Mouse (Mus musculus): ENCODE measurements around the gene Cpt1a. TPM values are rescaled to one million over a fixed set of nuclear protein-coding genes. Genes with fewer than 3 reads are reported as not detected.

Cpt1a gene
- polyA plus RNA-seq, 1 experiment from 2014 or later: 43.7 TPM

DNA sequence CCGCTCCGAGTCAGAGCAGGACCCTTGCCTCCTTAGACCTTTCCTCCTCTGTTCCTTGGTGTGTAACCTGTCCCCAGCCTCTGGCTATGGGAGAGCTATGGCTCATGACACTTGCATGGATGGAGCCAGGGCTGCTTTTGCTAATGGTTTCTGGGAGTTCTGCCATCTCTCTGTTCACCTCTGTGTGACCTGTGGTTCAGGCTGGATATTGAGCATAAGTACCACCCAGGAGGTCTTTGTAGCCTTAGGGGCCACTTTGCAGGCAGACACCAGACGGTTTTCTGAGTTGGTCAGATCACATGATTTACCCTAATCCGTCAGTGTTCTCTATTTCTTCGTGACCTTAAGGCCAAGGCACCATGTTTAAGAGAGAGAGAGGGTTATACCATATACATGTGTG lies 34.4 kb downstream of the Cpt1a start:
- Histone ChIP-seq H3K9me3 (ENCODE audit: control insufficient read depth, low read length) (no peaks in the 10 kb centered on the region), H3K36me3 (ENCODE audit: control insufficient read depth, insufficient read depth, low read length) (peaks cover 12% of the 10 kb centered on the region; the same call in 1 of the 2 replicates), H3K4me2 (ENCODE audit: low read depth, low read length) (no peak overlapping the region), H3K27ac (ENCODE audit: low read length) (no peak overlapping the region), H3K4me1 (ENCODE audit: control insufficient read depth, insufficient read depth, low read length) (peaks cover 7% of the 10 kb centered on the region; the same call in 1 of the 2 replicates), H3K4me3 (ENCODE audit: low read length) (no peak overlapping the region), H3K9ac (ENCODE audit: low read depth, low read length) (no peak overlapping the region), H3K27me3 (replicated peaks; ENCODE audit: control insufficient read depth, insufficient read depth, low read length) (no peaks in the 10 kb centered on the region)
- no peak for ATAC-seq
- 81% methylated on average over 5 of the region's 5 CpGs for WGBS

DNA sequence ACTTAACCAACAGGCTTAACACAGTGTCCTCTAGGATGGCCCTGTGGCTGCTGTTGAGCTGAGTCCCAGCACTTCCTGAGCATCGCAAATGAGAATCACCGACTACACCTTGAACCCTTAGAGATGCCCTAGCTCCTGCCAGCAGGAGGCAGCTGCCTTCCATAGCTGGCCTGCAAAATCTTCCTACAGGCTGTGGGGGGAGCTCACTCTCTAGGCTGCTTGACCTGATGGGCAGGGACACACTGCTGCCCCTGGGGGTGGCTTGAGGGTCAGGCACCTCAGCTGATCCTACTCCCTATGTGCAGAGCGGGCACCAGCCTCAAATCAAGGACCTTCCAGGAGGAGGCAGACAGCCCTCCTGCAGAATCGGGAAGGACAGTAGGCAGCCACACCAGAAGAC lies 35.5 kb downstream of the Cpt1a start:
- 72% methylated on average over 4 of the region's 4 CpGs for WGBS
- no peak overlapping the region for H3K27ac ChIP-seq (ENCODE audit: low read length)
- H3K9ac ChIP-seq (ENCODE audit: low read depth, low read length): no peak overlapping the region
- no peaks in the 10 kb centered on the region for H3K9me3 ChIP-seq (ENCODE audit: control insufficient read depth, low read length)
- peaks cover 7% of the 10 kb centered on the region; the same call in 1 of the 2 replicates for H3K4me1 ChIP-seq (ENCODE audit: control insufficient read depth, insufficient read depth, low read length)
- H3K27me3 ChIP-seq (replicated peaks; ENCODE audit: control insufficient read depth, insufficient read depth, low read length): no peaks in the 10 kb centered on the region
- ATAC-seq: no peak
- peaks cover 17% of the 10 kb centered on the region for H3K36me3 ChIP-seq (ENCODE audit: control insufficient read depth, insufficient read depth, low read length)
- H3K4me2 ChIP-seq (ENCODE audit: low read depth, low read length): no peak overlapping the region
- H3K4me3 ChIP-seq (ENCODE audit: low read length): no peak overlapping the region

DNA sequence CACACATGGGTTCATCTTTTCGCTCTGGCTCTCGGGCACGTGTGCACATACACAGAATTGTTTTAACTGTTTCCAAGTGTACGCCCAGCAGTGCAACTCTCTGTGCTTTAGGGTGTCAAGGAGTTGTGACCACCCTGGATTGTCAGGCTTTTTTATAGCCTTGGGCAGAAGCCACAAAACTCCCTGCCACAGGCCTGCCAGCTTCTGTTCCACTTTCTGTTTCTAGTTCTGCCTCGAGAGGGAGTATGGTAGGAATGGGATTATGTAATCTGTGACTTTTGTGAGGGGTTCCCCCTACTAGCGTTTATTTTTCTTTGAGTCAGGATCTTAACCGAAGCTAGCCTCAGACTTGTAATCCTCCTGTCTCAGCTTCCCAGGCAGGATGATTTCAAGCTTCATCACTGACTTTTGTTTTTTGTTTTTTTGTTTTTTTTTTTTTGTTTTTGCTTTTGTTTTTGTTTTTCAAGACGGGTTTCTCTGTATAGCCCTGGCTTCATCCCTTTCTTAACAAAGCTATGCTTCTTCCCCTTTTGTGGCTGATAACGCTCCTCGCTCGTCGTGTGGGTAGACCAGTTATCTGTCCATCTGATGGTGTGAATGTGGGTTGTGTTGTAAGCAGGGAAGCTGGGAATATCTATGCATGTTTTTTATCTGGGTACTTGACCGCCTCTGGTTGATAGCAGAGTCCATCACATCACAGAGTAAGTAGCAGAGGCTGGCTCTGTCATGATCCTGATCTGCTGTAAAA lies 37.9 kb downstream of the Cpt1a start:
- Histone ChIP-seq H3K4me1 (ENCODE audit: control insufficient read depth, insufficient read depth, low read length) (no peaks in the 10 kb centered on the region), H3K4me2 (ENCODE audit: low read depth, low read length) (no peak overlapping the region), H3K9ac (ENCODE audit: low read depth, low read length) (no peak overlapping the region), H3K27ac (ENCODE audit: low read length) (no peak overlapping the region), H3K9me3 (ENCODE audit: control insufficient read depth, low read length) (no peaks in the 10 kb centered on the region), H3K4me3 (ENCODE audit: low read length) (no peak overlapping the region), H3K27me3 (replicated peaks; ENCODE audit: control insufficient read depth, insufficient read depth, low read length) (no peaks in the 10 kb centered on the region), H3K36me3 (ENCODE audit: control insufficient read depth, insufficient read depth, low read length) (peaks cover 24% of the 10 kb centered on the region)
- 86% methylated on average over 13 of the region's 13 CpGs for WGBS
- ATAC-seq: no peak

DNA sequence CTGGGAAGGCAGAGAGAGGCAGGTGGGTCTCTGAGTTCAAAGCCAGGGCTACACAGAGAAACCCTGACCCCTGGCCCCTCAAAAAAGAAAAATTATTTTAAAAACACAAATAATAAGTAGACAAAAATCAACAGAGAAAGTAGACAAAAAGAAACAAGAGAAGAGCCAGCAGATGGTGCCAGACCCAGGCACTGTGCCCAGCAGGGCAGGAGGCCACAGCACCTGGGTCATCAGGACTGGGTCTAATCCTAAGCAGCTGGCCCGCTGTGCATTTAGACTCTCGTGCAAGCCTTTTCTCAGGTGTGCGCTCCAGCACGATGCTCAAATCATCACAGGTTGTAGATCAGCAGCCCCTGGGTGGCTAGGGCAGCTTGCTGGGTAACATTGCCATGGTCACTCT lies 41.4 kb downstream of the Cpt1a start:
- Histone ChIP-seq H3K4me3 (ENCODE audit: low read length) (no peak overlapping the region), H3K36me3 (ENCODE audit: control insufficient read depth, insufficient read depth, low read length) (peaks cover 29% of the 10 kb centered on the region), H3K9me3 (ENCODE audit: control insufficient read depth, low read length) (no peaks in the 10 kb centered on the region), H3K9ac (ENCODE audit: low read depth, low read length) (no peak overlapping the region), H3K27ac (ENCODE audit: low read length) (no peak overlapping the region), H3K4me2 (ENCODE audit: low read depth, low read length) (no peak overlapping the region), H3K4me1 (ENCODE audit: control insufficient read depth, insufficient read depth, low read length) (no peaks in the 10 kb centered on the region), H3K27me3 (replicated peaks; ENCODE audit: control insufficient read depth, insufficient read depth, low read length) (no peaks in the 10 kb centered on the region)
- WGBS: 88% methylated on average over 4 of the region's 4 CpGs
- ATAC-seq: no peak

DNA sequence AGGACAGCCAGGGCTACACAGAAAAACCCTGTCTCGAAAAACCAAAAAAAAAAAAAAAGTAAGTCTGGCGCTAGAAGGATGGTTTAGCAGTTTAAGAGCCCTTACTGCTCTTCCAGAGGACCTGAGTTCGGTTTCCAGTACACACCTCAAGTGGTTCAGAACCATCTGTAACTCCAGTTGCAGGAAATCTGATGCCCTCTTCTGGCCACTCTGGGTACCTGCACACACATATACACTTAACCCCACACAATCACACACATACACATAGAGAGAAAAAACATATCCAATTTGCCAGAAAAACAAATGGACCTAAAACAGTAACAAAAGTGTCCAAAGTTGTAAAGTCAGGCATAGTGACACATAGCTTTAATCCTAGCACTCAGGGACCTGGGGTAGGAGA lies 43.0 kb downstream of the Cpt1a start:
- ATAC-seq: no peak
- H3K9me3 ChIP-seq (ENCODE audit: control insufficient read depth, low read length): no peaks in the 10 kb centered on the region
- peaks cover 34% of the 10 kb centered on the region for H3K36me3 ChIP-seq (ENCODE audit: control insufficient read depth, insufficient read depth, low read length)
- no peak overlapping the region for H3K27ac ChIP-seq (ENCODE audit: low read length)
- no peaks in the 10 kb centered on the region for H3K27me3 ChIP-seq (replicated peaks; ENCODE audit: control insufficient read depth, insufficient read depth, low read length)
- H3K4me1 ChIP-seq (ENCODE audit: control insufficient read depth, insufficient read depth, low read length): no peaks in the 10 kb centered on the region
- WGBS: 90% methylated on average over 3 of the region's 3 CpGs
- H3K9ac ChIP-seq (ENCODE audit: low read depth, low read length): no peak overlapping the region
- no peak overlapping the region for H3K4me2 ChIP-seq (ENCODE audit: low read depth, low read length)
- no peak overlapping the region for H3K4me3 ChIP-seq (ENCODE audit: low read length)

DNA sequence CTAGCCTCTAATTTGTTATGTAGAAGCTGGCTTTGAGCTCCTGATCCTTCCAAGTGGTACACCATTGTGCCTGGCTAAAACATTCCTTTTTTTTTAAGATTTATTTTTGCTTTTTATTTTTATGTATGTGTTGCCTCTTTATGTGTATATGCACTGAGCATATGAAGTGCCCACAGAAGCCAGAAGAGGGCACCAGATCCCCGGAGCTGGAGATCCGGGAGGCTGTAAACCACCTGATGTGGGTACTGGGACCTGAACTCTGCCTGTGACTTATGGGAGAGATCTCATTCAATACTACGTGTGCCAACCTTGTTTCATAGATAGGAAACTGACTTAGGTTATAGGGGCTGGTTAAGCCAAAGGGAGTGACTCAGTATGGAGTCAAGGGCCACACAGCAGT lies 46.1 kb downstream of the Cpt1a start:
- Histone ChIP-seq H3K4me2 (ENCODE audit: low read depth, low read length) (no peak overlapping the region), H3K27ac (ENCODE audit: low read length) (no peak overlapping the region), H3K4me3 (ENCODE audit: low read length) (no peak overlapping the region), H3K4me1 (ENCODE audit: control insufficient read depth, insufficient read depth, low read length) (no peaks in the 10 kb centered on the region), H3K36me3 (ENCODE audit: control insufficient read depth, insufficient read depth, low read length) (peaks cover 41% of the 10 kb centered on the region), H3K9me3 (ENCODE audit: control insufficient read depth, low read length) (no peaks in the 10 kb centered on the region), H3K27me3 (replicated peaks; ENCODE audit: control insufficient read depth, insufficient read depth, low read length) (no peaks in the 10 kb centered on the region), H3K9ac (ENCODE audit: low read depth, low read length) (no peak overlapping the region)
- ATAC-seq: no peak
- 87% methylated on average over 3 of the region's 3 CpGs for WGBS

DNA sequence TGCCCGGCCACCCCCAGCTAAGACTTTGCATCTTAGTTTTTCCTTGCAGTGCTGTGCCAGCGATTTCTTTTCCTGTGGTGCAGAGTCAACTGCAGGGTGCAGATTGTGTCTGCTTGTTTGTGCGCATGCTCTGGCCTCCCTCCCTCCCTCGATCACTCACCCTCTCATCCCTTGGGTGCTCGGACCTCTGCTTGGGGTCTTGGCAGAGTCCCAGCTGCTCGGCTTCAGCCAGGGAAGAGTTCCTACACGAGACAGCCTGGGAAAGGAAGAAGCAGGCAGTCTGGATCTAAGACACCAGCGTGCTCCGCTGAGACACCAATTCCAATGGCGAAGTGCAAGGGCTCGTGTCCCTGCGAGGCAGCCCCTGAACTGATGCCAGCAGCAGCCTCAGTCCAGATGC lies 51.2 kb downstream of the Cpt1a start:
- no peak overlapping the region for H3K4me2 ChIP-seq (ENCODE audit: low read depth, low read length)
- H3K4me3 ChIP-seq (ENCODE audit: low read length): no peak overlapping the region
- H3K27ac ChIP-seq (ENCODE audit: low read length): no peak overlapping the region
- 62% methylated on average over 12 of the region's 12 CpGs for WGBS
- no peak overlapping the region for H3K9ac ChIP-seq (ENCODE audit: low read depth, low read length)
- H3K36me3 ChIP-seq (ENCODE audit: control insufficient read depth, insufficient read depth, low read length): peaks cover 19% of the 10 kb centered on the region
- no peaks in the 10 kb centered on the region for H3K27me3 ChIP-seq (replicated peaks; ENCODE audit: control insufficient read depth, insufficient read depth, low read length)
- H3K9me3 ChIP-seq (ENCODE audit: control insufficient read depth, low read length): no peaks in the 10 kb centered on the region
- H3K4me1 ChIP-seq (ENCODE audit: control insufficient read depth, insufficient read depth, low read length): peaks cover 5% of the 10 kb centered on the region
- no peak for ATAC-seq

DNA sequence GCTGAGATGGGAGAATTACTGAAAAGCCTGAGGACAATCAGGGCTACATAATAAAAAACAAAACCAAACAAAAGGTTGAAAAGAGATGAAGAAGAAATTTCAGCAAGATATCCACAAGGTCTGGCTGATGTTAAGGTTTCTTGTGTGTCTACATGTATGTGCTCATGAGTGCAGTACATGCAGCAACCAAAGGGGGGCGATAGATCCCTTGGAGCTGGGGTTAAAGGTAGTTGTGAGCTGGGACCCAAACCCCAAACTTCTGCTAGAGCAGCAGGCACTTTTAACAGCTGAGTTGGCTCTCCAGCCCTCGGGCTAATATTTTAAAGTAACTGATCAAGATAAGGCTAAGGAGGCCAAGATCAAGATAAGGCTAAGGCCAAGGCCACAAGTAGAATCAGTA lies 51.9 kb downstream of the Cpt1a start:
- peaks cover 17% of the 10 kb centered on the region for H3K36me3 ChIP-seq (ENCODE audit: control insufficient read depth, insufficient read depth, low read length)
- peaks cover 5% of the 10 kb centered on the region for H3K4me1 ChIP-seq (ENCODE audit: control insufficient read depth, insufficient read depth, low read length)
- 61% methylated on average over 2 of the region's 2 CpGs for WGBS

DNA sequence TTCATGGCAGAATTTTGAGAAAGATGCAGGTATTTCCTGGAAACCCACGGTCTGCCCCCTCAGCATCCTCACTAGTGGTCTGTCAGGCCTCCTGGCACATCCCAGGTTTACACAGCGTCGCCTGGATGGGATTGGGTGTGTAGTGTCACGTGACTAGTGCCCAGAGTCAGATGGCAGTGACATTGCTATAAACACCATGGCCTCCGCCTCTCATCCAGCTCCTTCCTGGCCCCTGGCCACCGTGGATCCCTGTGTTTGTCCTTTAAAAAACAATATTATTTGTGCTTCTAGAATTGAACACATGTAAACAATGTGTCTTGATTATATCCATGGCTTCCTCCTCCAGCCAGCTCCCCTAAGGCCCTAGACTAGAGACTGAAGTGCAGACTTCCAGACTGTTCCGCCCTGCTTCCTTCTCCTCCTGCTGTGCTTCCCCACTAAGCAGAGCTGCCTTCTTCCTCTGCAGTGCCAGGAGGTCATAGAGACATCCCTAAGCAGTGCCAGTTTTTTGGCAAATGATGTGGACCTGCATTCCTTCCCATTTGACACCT lies 53.9 kb downstream of the Cpt1a start:
- no peak overlapping the region for H3K4me3 ChIP-seq (ENCODE audit: low read length)
- 55% methylated on average over 7 of the region's 7 CpGs for WGBS

More for the DNA sequence above, 51.9 kb downstream of the Cpt1a start:
- no peak overlapping the region for H3K4me2 ChIP-seq (ENCODE audit: low read depth, low read length)
- no peak overlapping the region for H3K9ac ChIP-seq (ENCODE audit: low read depth, low read length)
- H3K27ac ChIP-seq (ENCODE audit: low read length): no peak overlapping the region
- H3K27me3 ChIP-seq (replicated peaks; ENCODE audit: control insufficient read depth, insufficient read depth, low read length): no peaks in the 10 kb centered on the region
- H3K4me3 ChIP-seq (ENCODE audit: low read length): no peak overlapping the region
- no peak for ATAC-seq
- no peaks in the 10 kb centered on the region for H3K9me3 ChIP-seq (ENCODE audit: control insufficient read depth, low read length)

More for the DNA sequence above, 53.9 kb downstream of the Cpt1a start:
- Histone ChIP-seq H3K9ac (ENCODE audit: low read depth, low read length) (no peak overlapping the region), H3K4me2 (ENCODE audit: low read depth, low read length) (no peak overlapping the region), H3K9me3 (ENCODE audit: control insufficient read depth, low read length) (no peaks in the 10 kb centered on the region), H3K27ac (ENCODE audit: low read length) (no peak overlapping the region), H3K36me3 (ENCODE audit: control insufficient read depth, insufficient read depth, low read length) (peaks cover 15% of the 10 kb centered on the region), H3K27me3 (replicated peaks; ENCODE audit: control insufficient read depth, insufficient read depth, low read length) (no peaks in the 10 kb centered on the region), H3K4me1 (ENCODE audit: control insufficient read depth, insufficient read depth, low read length) (peaks cover 5% of the 10 kb centered on the region)
- no peak for ATAC-seq

Data from intestine, embryonic 16.5 days (tissue).